ENCODE assay signal across 22 mouse cellular contexts in the genomic region with DNA sequence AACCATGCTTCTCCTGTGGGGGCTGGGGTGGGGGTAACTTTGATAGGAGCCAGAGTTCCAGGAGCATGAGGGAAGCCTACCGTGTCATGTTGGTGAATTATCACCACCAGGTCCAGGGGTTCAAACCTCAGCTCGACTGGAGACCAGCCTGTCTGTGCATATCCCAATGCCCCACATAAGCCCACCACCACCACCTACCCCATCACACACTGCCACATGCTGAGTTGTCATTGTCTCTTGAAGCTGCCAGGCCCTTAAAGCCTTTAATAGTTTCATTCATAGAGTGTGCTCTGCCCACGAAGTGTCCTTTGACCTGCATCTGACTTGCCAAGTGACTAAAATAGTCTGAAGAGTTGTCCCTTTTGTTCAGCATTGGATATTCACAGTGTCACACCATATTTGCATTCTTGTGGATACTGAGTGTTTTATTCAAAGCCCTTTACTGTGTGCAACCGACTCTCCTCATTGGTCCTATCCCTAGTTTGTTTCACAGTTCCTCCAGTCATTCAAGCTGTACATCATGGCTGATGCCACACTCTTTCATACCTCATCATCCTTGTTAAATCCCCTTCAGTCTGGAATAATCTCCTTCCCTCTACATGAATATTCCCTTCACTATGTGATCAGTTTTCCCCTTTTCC.
"Had no signal": no experiment of that assay in that cellular context is flagged by ENCODE, and none has a peak within 500 bp of the region (broad histone marks: within the 10 kb centered on the region; RNA-seq: fewer than 3 reads in every experiment).

No protein-coding gene starts in this region.

- ATAC-seq: intestine, embryonic 15.5 days; liver, postnatal 0 days; lung, postnatal 0 days; midbrain, embryonic 16.5 days had no signal

- H3K27ac ChIP-seq: intestine, embryonic 15.5 days; kidney, embryonic 15.5 days; limb, embryonic 12.5 days; limb, embryonic 15.5 days; liver, embryonic 14.5 days; macrophage; midbrain, embryonic 10.5 days had no signal

- H3K27me3 ChIP-seq: intestine, embryonic 15.5 days; kidney, embryonic 15.5 days; limb, embryonic 12.5 days; limb, embryonic 15.5 days had no signal

- H3K9ac ChIP-seq: intestine, embryonic 15.5 days; kidney, embryonic 15.5 days; limb, embryonic 12.5 days; limb, embryonic 15.5 days; liver, embryonic 14.5 days; liver, postnatal 0 days; lung, embryonic 14.5 days had no signal

- H3K4me1 ChIP-seq: intestine, embryonic 15.5 days; kidney, embryonic 15.5 days; limb, embryonic 12.5 days; limb, embryonic 15.5 days had no signal

- H3K36me3 ChIP-seq: intestine, embryonic 15.5 days; kidney, embryonic 15.5 days; limb, embryonic 12.5 days; limb, embryonic 15.5 days; midbrain, embryonic 10.5 days had no signal

- H3K9me3 ChIP-seq: intestine, embryonic 15.5 days; kidney, embryonic 15.5 days; limb, embryonic 12.5 days; limb, embryonic 15.5 days; midbrain, embryonic 10.5 days had no signal

- H3K4me2 ChIP-seq: intestine, embryonic 15.5 days; kidney, embryonic 15.5 days; limb, embryonic 12.5 days; limb, embryonic 15.5 days; liver, embryonic 11.5 days; lung, embryonic 14.5 days had no signal

- DNase-seq: kidney, adult 11 months; kidney, adult 8-10 months; kidney, postnatal 10 days; kidney, postnatal 36 days; left cerebral cortex, postnatal 4 days; liver, postnatal 0 days; lung, embryonic 14.5 days; right cerebral cortex, adult 18-20 months; right cerebral cortex, postnatal 14 days; spleen, adult 18-20 months; thymus, adult 18-20 months; thymus, postnatal 36 days had no signal

- H3K4me3 ChIP-seq: intestine, embryonic 15.5 days; kidney, embryonic 15.5 days; limb, embryonic 12.5 days; limb, embryonic 15.5 days; midbrain, embryonic 10.5 days had no signal
